Mouse (Mus musculus) thymus, adult 2 months (tissue): Measurements from ENCODE around the gene Pak2. TPM values are rescaled to one million over a fixed set of nuclear protein-coding genes. Genes with fewer than 3 reads are reported as not detected.

Experiments used
- DNase-seq: peaks from one replicate; pipeline ENCODE4 v3.0.0; 2021
- H3K27ac ChIP-seq: fragments of 200-500 bp; 2 replicates; pipeline ENCODE4 v1.5.1; 2012; ENCODE audit warnings: low read length, control low read depth; ENCODE audit not compliant: control insufficient read depth, insufficient read depth
- H3K27me3 ChIP-seq: fragments of 200-500 bp; 2 replicates; pipeline ENCODE4 v1.6.1; 2012; ENCODE audit warnings: mild to moderate bottlenecking, low read length, moderate library complexity, mixed read lengths; ENCODE audit not compliant: control insufficient read depth, insufficient read depth
- H3K36me3 ChIP-seq: fragments of 200-500 bp; 2 replicates; pipeline ENCODE4 v1.6.1; 2012; ENCODE audit warnings: mild to moderate bottlenecking, low read length, moderate library complexity; ENCODE audit not compliant: control insufficient read depth, insufficient read depth
- H3K4me1 ChIP-seq: fragments of 200-500 bp; replicated peaks from 2 replicates; pipeline ENCODE4 v1.6.1; 2012; ENCODE audit warnings: low read length; ENCODE audit not compliant: control insufficient read depth, insufficient read depth
- H3K4me3 ChIP-seq: fragments of 200-500 bp; 2 replicates; pipeline ENCODE4 v1.5.1; 2012; ENCODE audit warnings: mild to moderate bottlenecking, low read length, control low read depth, moderate library complexity; ENCODE audit not compliant: control insufficient read depth, insufficient read depth
- CTCF ChIP-seq: fragments of 200-500 bp; IDR thresholded peaks from 2 replicates; pipeline ENCODE4 v1.5.1; 2012; ENCODE audit warnings: mild to moderate bottlenecking, control low read depth, low read length, moderate library complexity, borderline replicate concordance; ENCODE audit not compliant: control insufficient read depth, poor library complexity, insufficient read depth; ENCODE audit errors: extremely low read depth
- POLR2A ChIP-seq: fragments of 200-500 bp; IDR thresholded peaks from 2 replicates; pipeline ENCODE4 v1.6.1; 2012; ENCODE audit warnings: mild to moderate bottlenecking, low read length, control low read depth, moderate library complexity; ENCODE audit not compliant: control insufficient read depth, poor library complexity, insufficient read depth; ENCODE audit errors: extremely low read depth
- WGBS: fragments of 180-500 bp; shearing (Covaris S2); methylation state at CpG from one replicate; pipeline ENCODE4 v1.1.7; 2018; 5-methylcytosine and 5-hydroxymethylcytosine counted together
- polyA plus RNA-seq: library from polyadenylated mRNA; depleted of rRNA; stranded (reverse); fragments of >200 nt; gene quantifications from 2 replicates; pipeline ENCODE4 v1.2.3, GENCODE M21; 2012

Pak2 gene
- polyA plus RNA-seq, 1 experiment: 35.3 TPM

DNA sequence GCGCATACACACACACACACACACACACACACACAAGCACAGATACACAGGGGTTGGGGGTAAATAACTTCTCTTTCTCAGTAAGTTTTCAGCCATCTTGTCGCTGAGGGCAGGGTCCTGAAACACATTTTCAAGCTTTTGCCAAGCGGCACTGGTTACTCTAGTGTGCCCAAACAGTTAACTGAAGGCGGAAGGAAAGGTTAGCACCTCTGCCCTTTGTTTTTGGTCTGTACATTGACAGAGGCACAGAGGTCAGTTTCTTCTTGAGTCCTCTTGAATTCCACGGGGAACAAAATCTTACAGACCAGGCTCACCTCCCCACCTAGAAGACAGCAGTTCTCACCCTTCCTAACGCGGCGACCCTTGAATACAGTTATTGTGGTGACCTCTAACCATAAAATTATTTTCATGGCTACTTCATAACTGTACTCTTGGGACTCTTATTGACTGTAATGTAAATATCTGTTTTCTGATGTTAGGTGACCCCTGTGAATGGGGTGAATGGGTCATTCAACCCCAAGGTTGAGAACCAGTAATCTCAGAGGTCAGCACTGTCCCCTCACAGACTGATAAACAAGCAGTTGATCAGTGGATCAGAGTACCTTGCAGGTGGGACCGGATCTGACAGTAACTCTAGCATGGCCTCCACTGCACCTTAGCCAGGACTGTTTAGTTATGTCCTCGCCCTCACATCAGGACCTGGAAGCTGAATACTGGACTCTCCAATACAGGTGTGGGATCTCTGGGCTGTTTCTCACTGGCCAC lies 70.4 kb downstream of the Pak2 start:
- Histone ChIP-seq H3K36me3 (no peaks in the 10 kb centered on the region), H3K4me3 (no peak overlapping the region), H3K27ac (no peak overlapping the region), H3K27me3 (no peaks in the 10 kb centered on the region), H3K4me1 (no peaks in the 10 kb centered on the region)
- no peak for DNase-seq
- WGBS: 86% methylated on average over 10 of the region's 10 CpGs
- no peak for TF ChIP-seq CTCF
- no peak for TF ChIP-seq POLR2A

DNA sequence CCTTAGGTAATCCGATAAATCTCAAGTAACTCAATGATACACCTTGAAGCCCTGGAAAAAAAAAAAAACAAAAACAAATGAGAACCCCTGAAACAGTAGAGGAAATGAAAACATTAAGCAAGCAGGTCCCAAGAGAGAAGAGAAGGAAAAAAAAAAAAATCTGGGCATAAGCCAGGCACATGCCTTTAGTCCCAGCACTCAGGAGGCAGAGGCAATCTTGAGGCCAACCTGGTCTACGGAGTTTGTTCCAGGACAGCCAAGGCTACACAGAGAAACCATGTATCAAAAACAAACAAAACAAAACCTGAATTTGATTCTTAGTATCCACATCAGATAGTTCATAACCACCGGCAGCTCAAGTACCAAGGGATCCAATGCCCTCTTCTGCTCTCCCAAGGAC lies 74.4 kb downstream of the Pak2 start:
- H3K4me1 ChIP-seq: peaks cover 10% of the 10 kb centered on the region
- H3K36me3 ChIP-seq: no peaks in the 10 kb centered on the region
- TF ChIP-seq CTCF (no peak), POLR2A (no peak)
- H3K27ac ChIP-seq: no peak overlapping the region
- 96% methylated on average over 3 of the region's 3 CpGs for WGBS
- H3K27me3 ChIP-seq: no peaks in the 10 kb centered on the region
- no peak for DNase-seq
- H3K4me3 ChIP-seq: no peak overlapping the region

DNA sequence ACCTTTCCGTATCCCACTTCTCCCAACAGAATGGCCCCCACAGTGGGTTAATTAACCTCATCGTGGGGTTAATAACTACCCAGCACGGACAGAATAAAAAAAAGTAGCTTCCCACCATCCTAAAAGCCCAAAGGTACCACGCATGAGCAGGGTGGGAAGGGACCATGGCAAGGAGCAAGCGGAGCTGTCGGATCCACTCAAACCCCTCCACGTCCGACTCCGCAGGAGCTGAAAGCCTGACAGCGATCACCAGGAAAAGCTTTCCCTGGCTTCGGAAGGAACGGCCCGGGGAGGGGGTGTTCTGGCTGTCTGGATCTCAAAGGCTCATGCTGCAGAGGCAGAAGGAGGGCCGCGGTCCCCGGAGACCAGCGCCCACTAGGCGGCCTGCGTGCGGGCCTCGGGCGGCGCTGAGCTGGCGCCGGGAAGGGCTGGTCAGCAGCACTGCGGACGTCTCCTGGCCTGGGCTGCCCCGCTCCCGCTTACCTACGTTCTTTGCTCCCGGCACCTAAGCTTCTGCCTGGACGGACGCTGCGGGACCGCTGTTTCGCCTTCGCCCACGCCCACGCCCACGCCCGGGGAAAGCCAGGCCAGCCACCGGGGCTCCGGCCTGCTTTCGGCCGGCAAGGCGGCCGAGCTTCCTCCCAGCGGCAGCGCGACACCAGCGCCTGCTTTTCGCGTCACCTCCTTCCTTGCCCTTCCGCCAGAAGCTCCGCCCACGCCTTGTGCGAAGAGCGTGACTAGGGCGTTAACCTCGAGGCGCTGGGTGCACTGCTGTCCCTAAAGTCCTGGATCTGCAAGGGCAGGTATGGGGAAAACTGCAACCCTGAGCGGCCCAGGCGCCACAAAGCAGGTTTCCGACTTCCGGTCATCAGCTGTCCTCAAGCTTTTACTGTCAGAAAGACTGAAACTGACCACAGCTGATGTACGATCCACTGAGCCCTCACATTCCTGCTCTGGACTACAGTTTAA lies 76.3 kb downstream of the Pak2 start, which contains the start of gene Senp5:
Gene Senp5, minus strand, starts transcription at position 779 of the 969 bp plus-strand sequence.
- H3K27ac ChIP-seq: no peak within 1 kb of the TSS
- H3K36me3 ChIP-seq: no peaks in the 10 kb centered on the region
- WGBS: under 1% methylated on average over 66 of the region's 66 CpGs
- H3K4me1 ChIP-seq: peaks cover 10% of the 10 kb centered on the region
- TF ChIP-seq POLR2A (peak; percentile 77), CTCF (no peak)
- DNase-seq: peak; percentile 90
- peak within 1 kb of the TSS; percentile 96 for H3K4me3 ChIP-seq
- no peaks in the 10 kb centered on the region for H3K27me3 ChIP-seq

DNA sequence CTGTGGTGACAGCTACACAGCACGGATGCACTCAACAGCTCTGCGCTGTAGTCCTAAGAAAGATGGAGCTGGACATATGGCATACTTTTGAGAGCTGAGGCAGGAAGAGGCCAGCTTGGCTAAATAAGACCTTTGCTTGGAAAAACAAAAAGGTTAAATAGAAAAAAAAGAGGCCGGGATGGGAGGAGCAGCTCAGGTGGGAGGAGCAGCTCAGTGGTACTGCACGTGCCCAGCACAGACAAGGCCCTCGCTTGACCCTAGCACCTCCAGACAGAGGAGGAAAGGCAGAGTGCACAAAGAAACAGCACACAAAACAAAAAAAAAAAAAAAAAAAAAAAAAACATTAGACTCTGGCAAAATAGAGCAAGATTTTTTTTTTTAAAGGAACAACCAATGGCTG lies 82.8 kb downstream of the Pak2 start:
- H3K36me3 ChIP-seq: no peaks in the 10 kb centered on the region
- no peak overlapping the region for H3K27ac ChIP-seq
- no peak overlapping the region for H3K4me3 ChIP-seq
- H3K27me3 ChIP-seq: no peaks in the 10 kb centered on the region
- TF ChIP-seq CTCF: no peak
- TF ChIP-seq POLR2A: no peak
- DNase-seq: no peak
- no peaks in the 10 kb centered on the region for H3K4me1 ChIP-seq
- 97% methylated on average over 5 of the region's 5 CpGs for WGBS

DNA sequence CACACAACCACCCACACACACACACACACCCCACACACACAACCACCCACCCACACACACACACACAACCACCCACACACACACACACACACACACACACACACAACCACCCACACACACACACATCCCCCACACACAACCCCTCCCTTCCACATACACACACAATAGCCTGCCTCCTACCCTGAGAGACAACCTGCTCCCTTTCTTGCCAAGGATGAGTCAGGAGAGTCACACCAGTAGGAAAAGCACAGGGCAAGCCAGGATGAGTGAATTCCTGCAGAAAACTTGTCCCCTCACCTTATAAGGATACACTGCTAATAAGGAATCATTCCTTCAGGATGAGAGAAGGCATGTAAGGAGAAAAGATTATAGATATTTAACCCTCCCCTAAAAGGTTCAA lies 85.2 kb downstream of the Pak2 start:
- Histone ChIP-seq H3K4me3 (no peak overlapping the region), H3K4me1 (no peaks in the 10 kb centered on the region), H3K36me3 (peaks cover 12% of the 10 kb centered on the region), H3K27ac (no peak overlapping the region), H3K27me3 (no peaks in the 10 kb centered on the region)
- DNase-seq: no peak
- no peak for TF ChIP-seq POLR2A
- no peak for TF ChIP-seq CTCF

DNA sequence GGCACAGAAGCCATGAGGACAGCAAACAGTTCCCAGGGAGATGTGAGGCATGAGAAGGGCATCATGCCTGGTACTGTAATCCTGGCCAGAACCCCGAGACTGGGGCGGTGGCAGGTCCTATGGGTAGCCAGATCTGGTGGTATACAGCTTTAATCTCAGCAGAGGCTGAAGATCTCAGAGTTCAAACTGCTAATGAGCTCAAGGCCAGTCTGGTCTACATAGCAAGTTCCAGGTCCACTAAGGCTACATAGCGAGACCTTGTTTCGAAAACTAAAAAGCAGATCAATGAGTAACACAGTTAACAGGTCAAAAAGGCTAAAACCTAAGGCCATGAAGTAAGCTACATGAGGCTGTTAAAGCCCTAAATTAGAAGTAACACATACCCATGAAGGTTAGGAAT lies 85.9 kb downstream of the Pak2 start:
- no peak for TF ChIP-seq POLR2A
- TF ChIP-seq CTCF: no peak
- Histone ChIP-seq H3K4me3 (no peak overlapping the region), H3K4me1 (no peaks in the 10 kb centered on the region), H3K27ac (no peak overlapping the region), H3K36me3 (peaks cover 17% of the 10 kb centered on the region), H3K27me3 (no peaks in the 10 kb centered on the region)
- no peak for DNase-seq
- 98% methylated on average over 4 of the region's 4 CpGs for WGBS
